Mouse (Mus musculus): ENCODE results near the gene Fbxo27.

Fbxo27 gene

DNA sequence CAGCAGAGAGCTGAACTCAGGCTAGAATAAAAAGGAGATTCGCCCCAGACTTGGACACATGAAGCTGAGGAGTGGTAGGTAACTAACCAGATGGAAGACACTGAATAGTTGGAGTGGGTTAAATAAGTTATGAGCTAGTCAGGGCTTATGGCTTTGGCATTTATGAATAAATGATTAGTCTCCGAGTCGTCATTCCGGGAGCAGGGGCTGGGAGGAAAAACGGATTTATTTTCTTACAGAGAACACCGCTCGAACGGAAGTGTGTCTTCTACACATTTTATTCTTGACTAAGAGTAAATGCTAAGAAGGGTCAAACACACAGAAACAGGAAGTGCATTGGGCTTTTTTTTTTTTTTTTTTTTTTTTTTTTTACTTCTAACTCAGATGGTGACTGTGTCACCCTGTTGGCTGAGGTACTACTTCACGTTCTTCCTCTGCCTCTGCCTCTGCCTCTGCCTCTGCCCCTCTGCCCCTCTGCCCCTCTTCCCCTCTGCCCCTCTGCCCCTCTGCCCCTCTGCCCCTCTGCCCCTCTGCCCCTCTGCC, 10.0 kb downstream of the Fbxo27 start:
- DNase-seq (ENCODE audit: extremely low spot score): no peak

DNA sequence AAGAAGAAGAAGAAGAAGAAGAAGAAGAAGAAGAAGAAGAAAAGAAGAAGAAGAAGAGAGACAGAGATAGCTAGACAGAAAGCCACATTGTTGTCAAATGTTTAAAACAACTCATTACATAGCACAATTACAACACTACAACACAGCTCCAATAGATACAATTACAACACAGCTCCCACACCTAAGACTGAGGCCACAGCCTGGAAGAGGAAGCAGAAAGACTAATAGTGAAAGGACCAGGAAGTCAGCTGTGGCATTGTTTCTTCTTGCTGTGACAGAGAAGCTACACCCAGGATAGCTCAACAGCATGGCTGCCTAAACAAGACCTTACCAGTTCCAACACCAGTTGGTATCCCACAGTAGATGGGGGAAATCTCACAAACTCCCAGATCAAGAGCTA, 16.8 kb downstream of the Fbxo27 start:
- no peak for DNase-seq (ENCODE audit: extremely low spot score)

DNA sequence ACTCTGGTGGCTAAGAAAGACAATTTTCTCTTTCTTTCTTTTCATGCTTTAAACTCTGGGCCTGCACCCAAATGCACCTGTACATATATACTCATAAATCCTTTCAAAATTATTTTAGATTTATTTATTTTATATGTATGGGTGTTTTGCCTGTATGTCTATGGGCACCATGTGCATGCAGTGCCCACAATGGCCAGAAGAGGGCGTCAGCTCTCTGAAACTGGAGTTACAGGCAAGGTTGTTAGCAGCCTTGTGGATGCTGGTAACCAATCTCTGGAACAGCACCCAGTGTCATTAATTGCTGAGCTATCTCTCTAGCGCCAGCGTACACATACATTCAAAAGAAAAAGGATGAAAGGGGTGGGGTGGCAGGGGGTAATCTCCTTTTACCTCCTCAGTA, 18.3 kb downstream of the Fbxo27 start:
- DNase-seq (ENCODE audit: extremely low spot score): no peak

DNA sequence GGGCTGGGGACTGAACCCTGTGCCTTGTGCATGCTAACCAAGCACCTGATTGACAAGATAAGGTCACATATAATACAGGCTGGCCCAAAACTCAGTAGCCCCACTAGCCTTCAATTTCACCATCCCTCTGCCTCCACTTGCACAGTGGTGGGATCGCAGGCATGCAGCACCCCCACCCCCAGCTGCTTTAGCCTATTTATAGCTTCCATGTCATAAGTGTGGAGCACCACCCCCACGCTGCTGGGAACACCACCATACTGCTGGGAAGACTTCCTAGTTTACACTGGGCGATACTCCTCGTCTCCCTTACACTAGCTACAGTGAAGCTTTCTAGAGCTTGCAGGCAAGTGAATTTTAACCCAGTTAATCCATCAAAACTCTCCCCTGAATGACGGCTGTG, 22.0 kb downstream of the Fbxo27 start:
- no peak for DNase-seq (ENCODE audit: extremely low spot score)

DNA sequence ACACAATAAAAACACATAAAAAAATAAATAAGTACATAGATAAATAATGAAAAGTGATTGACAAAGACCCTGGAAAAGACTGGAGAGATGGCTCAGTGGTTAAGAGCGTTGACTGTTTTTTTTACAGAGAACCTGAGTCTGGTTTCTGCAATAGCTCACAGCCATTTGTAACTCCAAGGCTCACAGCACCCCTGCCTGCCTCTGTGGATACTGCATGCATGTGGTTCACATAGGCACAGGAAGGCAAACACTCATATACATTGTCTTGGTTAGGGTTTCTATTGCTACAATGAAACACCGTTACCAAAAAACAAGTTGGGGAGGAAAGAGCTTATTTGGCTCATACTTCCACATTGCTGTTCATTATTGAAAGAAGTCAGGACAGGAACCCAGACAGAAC, 22.9 kb downstream of the Fbxo27 start:
- no peak for DNase-seq (ENCODE audit: extremely low spot score)

DNA sequence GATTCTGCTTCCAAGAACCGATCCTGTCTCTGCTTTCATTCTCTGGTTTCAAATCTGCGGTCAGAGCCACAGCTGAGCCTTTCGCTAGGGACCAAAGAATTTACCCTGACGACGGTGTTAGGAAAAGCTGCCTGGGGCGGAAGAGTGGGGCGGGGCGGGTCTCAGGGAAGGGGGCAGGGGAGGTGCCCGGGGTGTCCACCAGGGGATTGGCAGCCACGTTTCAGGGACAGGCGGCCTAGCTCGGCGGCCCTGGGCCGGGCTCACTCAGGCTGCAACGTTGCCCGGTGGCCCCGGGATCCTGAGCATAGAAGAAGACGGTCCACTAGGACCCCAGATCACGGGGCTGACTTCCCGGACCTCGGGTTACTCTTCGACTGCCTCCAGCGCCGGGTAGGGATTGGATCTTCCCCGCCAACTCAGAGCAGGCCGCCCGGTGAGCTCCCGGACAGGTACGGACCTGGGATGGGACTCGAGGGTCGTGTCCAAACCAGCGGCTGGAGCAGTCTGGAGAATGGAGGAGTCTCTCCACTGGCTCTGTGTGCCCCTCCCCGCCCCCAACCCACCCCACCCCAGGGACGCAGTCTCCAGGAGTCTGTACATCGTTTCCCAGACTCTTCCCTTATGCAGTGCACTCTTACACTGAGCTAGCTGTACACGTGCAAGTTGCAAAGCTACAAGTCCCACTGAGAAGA, 24.1 kb downstream of the Fbxo27 start, which contains the start of gene Fbxo17:
Fbxo17 (plus strand) TSS at position 215 of the 692 bp plus-strand sequence.
- DNase-seq (ENCODE audit: extremely low spot score): peak; percentile 80

DNA sequence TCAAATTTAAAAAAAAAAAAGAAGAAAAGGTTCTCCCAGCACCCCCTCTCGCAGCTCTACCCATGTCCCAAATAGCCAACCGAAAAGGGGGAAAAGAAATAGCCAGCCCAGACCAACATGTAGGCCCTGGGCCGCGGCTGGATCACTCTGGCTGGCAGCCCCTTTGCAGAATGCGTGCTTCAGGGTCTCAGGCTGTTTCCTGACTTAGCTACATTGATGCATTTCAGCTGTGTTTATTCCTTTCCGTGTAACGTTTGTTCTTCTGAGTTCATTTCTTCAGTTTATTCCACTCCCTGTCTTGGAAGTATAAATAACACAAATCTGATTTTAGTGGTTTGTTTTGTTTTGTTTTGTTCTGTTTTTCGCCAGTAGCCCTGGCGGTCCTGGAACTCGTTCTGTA, 25.1 kb downstream of the Fbxo27 start:
- DNase-seq (ENCODE audit: extremely low spot score): no peak

DNA sequence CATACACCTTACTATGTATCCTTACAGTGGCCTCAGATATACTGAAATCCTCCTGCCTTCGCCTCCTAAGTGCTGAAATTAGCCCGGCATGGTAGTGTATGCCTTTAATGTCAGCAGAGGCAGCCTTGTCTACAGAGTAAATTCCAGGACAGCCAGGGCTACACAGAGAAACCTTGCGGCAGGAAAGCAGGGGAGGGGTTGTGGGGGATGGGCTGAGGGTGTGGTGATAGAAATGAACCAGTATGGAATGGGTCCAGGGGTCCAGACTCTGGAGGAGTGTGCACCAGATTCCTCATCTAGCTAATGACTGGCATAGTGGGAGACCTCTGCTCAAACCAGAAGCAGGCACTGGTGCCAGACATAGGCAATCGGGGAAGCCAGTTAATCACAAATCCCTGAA, 26.5 kb downstream of the Fbxo27 start:
- no peak for DNase-seq (ENCODE audit: extremely low spot score)

DNA sequence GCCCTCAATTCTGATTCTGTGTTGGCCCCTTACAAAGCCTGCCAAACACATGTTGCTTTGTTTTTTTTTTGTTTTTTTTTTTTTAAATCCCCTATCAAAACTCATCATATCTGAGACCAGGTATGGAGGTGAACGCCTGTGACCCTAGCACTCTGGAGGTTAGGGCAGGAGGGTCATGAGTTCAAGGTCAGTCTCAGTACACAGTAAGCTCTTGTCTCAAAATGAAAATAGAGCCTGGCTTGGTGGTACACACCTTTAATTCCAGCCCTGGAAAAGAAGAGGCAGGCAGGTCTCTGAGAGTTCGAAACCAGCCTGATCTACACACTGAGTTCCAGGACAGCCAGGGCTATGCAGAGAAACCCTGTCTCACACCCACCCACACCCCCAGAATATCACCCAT, 27.0 kb downstream of the Fbxo27 start:
- no peak for DNase-seq (ENCODE audit: extremely low spot score)

DNA sequence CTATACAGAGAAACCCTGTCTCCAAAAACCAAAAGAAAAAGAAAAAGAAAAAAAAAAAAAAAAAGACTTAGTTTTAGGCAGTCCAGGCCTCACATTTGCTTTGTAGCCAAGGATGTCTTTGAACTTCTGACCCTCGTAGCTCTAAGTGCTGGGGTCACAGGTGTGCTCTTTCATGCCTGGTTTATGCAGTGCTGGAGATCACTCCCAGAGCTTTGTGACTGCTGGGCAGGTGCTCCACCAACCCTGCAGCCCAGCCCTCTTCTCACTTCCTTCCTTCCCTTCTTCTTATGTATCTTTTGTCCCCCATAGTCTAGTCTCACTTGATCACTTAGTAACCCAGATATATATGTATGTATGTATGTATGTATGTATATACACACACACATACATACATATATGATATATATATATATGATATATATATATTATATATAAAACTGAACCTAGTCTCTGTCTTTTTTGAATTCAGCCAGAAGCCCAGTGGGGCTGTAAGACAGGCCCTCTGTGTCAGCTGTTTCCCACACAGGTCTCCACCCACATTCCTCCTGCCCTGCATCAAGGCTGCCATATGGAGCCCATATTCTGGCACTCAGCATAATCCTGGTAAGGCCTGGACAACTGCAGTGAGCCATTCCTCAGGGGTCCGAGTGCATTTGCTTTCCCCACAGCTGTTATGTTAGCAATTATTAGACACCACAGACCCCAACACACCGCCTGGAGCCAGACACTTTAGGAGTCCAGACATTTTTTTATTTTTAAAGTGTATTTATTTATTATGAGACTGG, 28.3 kb downstream of the Fbxo27 start:
- DNase-seq (ENCODE audit: extremely low spot score): no peak

DNA sequence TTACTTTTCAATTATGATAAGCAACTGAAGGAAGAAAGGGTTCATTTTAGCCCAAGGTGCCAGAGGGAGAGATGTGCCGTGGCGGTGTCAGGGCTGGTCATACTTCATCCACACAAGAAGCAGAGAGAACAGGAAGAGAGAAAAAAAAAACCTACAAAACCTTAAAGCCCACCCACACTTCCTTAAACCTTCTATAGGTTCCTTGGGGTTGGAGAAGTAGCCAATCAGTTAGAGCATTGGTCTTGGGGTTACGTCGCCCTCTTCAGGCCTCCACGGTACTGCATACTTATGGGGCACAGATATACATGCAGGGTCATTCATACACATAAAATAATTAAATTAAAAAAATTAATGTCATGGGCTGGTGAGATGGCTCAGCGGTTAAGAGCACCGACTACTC, 29.4 kb downstream of the Fbxo27 start:
- no peak for DNase-seq (ENCODE audit: extremely low spot score)

DNA sequence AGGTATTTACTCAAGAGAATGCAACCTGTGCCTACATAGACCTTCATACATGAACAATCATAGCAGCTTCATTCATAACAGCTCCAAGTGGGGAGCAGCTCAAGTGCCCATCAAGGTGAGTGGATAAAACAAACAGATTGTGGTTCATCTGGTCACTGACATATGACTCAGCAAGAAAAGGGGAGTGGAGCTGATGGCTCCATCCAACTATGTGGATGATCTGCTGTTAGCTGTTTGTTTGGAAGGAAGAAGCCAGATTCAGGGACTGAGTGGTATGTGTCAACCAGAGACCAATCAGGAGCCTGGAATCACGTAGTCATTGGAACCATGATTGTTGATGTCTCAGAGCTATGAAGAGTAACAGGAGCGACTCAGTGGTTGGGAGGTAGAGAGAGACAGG, 32.0 kb downstream of the Fbxo27 start:
- no peak for DNase-seq (ENCODE audit: extremely low spot score)

DNA sequence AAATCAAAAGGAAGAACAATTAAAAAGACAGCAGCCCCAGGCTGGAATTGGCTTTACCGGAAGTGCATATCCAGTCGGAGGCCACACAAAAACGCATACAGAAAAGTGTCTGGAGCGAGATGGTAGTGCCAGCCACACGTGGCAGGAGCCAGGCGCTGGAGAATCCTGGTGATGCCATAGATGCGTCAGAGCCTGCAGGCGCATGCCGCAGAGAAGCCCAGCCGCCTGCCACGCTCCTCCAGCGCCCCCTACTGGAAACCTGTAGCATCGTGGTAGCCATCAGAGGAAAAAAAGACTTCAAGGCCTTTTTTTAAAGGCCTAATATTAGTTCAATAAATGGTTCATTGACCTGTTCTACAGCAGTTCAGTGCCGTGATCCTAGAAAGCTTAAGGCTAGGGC, 34.0 kb downstream of the Fbxo27 start:
- DNase-seq (ENCODE audit: extremely low spot score): peak; percentile 83

DNA sequence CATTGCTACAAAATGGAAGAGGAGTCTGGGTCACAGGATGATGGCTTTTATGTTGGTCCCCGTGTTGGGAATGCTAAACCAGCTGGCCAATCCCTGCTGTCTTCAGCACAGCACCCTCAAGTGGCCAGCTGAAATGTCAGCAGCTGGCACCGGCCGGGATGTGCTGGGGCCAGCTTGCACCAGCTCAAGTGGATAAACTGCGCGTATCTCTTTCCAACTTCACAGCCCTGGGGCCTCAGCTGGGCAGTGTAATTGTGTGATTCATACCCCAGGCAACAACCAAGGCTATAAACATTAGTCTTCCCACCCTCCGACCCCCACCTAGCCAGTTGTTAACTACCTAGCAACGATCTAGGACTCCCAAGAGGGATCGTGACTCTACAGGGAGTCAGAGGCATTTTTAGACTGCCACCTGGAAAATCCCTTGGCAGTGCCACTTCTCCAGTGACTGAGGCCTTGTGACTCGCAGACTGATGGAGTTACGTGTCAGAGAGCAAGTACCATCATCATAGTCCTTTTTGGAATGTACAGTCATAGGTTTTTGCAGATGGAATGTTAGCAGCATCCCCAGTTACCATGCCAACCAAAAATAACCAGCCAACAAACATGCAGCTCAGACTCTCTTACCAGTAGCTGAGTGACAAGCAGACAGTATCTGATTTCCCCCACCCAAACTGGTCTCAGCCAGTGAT, 35.1 kb downstream of the Fbxo27 start:
- no peak for DNase-seq (ENCODE audit: extremely low spot score)

DNA sequence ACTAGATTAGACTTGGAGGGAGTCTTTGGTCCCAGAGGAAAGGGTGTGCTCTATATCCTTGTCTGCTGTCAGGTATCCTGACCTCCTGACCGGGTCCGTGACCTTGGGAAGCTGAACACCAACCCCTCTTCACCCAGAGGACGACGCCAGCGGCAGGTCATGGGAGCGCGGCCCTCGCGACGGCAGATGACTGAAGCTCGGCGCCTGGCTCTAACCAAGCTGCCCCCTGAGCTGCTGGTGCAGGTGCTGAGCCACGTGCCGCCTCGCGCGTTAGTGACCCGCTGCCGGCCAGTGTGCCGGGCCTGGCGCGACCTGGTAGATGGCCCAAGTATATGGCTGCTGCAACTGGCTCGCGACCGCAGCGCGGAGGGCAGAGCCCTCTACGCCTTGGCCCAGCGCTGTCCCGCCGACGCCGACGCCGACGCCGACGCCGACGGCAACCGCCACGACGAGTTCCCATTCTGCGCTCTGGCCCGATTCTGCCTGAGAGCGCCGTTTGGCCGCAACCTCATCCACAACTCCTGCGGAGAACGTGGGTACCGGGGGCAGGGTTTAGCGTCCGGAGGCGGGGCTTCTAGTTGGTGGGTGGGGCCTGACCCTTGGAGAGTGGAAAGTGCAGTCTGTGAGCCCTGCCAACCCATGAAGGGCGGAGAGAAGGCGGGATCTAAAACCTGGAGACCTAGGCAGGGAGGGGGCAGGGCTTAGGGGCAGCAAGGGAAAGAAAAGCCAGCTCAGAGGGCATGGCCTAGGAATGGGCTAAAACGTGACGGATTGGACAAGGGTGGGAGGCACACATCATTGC, 39.9 kb downstream of the Fbxo27 start:
- DNase-seq (ENCODE audit: extremely low spot score): peak; percentile 91

DNA sequence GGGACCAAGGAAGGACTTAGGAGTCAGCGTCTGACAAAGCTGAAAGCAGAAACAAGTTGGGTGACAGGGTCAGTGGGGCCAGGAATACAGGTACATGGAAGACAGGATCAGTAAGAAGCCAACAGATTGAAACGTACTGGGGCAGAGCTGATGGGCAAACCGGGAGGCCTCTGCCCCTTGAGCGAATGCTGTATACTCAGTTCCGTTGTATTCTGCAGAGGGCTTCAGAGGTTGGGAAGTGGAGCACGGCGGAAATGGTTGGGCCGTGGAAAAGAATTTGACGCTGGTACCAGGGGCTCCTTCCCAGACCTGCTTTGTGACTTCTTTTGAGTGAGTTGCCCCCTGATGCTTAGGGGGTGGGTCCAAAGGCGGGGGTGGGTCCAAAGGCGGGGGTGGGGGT, 40.6 kb downstream of the Fbxo27 start:
- no peak for DNase-seq (ENCODE audit: extremely low spot score)

DNA sequence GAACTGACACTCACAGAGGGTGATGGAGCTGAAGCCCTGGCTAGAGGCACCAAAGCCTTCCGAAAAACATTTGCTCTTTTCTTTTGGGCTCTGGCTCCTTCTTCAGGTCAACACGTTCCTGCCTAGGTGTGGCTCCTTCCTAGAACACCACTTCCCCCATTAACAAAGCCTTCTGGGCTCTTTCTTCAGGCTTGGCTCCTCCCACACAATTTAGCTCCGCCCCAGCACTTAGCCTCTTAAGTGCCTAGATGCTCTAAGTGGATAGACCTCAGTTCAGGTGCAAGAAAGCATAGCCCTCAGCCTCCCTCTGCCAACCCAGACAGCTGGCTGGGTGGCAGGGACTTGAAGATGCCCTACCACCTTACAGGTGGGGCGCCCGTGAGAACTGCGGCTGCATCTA, 43.1 kb downstream of the Fbxo27 start:
- no peak for DNase-seq (ENCODE audit: extremely low spot score)

DNA sequence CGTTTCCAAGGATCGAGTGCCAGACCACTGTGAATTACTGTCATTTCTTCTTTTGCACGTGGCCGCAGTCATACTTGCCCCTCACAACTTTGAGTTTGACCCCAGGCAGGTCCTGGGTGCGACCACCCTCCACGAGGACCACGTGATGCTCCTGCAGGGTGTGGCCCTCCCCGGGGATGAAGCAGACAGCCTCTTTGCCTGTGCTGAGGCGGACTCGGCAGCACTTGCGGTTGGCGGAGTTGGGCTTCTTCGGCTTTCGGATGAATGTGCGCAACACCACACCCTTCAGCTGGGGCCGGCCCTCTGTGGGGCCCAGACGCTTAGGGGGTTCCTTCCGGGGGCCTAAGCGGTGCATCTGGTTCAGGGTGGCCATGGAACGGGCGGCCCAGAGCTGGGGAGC, 47.2 kb downstream of the Fbxo27 start:
- DNase-seq (ENCODE audit: extremely low spot score): no peak

DNA sequence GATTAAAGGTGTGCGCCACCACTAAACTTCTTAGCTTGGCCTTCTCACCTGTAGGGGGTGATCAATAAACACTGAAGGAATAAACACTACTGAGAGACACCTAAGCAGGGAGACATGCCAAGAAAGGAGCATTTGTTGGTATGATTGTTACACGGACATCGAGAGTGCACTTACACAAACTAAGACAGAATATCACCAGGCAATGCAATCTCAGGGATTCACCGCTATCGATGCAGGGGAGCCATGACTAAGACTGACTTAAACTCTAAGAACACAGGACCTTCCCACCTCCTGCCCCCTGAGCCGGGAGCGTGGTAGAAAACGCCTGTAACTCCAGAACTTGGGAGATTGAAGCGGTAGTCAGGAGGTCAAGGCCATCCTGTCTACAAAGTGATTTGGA, 48.3 kb downstream of the Fbxo27 start:
- DNase-seq (ENCODE audit: extremely low spot score): no peak

DNA sequence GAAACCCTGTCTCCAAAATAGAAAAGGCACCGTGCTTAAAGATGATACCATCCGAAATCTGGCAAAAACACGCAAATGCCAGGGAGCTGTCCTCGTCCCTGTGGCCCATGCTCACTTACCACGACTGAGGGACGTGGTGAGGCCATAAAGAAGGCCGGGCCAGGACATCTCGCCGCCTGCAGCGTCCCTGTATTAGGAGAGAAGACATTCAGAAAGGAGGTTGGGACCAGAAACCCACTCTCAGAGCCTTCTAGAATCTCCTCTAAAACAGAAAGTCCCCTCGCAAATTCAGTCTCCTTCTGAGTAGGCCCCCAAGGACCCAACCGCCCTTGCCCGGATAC, 48.7 kb downstream of the Fbxo27 start:
- DNase-seq (ENCODE audit: extremely low spot score): no peak

DNA sequence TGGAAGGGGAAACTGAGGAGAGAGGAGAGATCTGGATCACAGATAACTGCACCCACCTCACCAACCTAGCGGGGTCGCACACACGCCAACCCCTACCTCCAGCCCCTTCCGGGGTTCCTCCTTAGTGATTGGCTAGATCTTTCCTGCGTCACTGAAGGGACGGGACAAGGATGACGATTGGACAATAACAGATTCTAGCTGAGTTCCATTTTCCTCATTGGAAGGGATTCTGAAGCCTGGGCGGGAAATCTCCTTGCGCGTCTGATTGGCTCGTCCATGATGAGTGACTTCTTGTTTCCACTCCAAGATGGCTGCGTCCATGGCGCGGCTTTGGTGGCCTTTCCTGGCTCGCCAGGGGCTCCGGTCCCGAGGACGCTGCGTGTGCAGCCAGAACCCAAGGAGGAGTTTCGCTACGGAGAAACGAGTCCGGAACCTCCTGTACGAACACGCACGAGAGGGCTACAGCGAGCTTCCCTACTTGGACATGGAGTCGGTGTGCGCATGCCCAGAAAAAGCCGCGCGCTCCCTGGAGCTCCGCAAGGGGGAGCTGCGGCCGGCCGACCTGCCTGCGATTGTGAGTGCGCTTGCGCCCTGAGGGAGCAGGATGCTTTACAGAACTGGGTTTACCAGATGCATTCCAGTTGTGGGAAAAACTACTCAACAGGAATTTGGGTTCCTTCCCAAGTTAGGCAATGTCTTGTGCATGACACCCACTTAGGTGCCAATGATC, 49.2 kb downstream of the Fbxo27 start, which contains the start of the genes Mrps12 and Sars2:
Mrps12 (minus strand) TSS at position 112 of the 730 bp plus-strand sequence.
Sars2 (plus strand) TSS at position 284 of the 730 bp plus-strand sequence.
- peak; percentile 97 for DNase-seq (ENCODE audit: extremely low spot score)
